In genomic region chr17:88898705-88899668, GRCm38 (mm10) we compare ENCODE assay signal across 24 mouse cellular contexts.
DNase-seq lines count a peak whose midpoint lies in the region; ATAC-seq lines count a peak whose summit lies in the region.
"Had no signal": no experiment of that assay in that cellular context is flagged by ENCODE, and none has a peak within 500 bp of the region (broad histone marks: within the 10 kb centered on the region; RNA-seq: fewer than 3 reads in every experiment).

No protein-coding gene starts in this region.

- no peaks in the 10 kb centered on the region for H3K27me3 ChIP-seq in kidney, embryonic 14.5 days (ENCODE audit: control insufficient read depth, insufficient read depth, low read length)
- H3K27me3 ChIP-seq in midbrain, embryonic 11.5 days (ENCODE audit: control insufficient read depth, insufficient read depth, low read length), result no peaks in the 10 kb centered on the region
- H3K27me3 ChIP-seq in midbrain, embryonic 15.5 days (replicated peaks), result no peaks in the 10 kb centered on the region
- no peaks in the 10 kb centered on the region for H3K27me3 ChIP-seq in neural tube, embryonic 15.5 days (replicated peaks)
- H3K27me3 ChIP-seq: forebrain, embryonic 15.5 days; hindbrain, embryonic 15.5 days; liver, embryonic 13.5 days had no signal

- no peaks in the 10 kb centered on the region for H3K36me3 ChIP-seq in kidney, embryonic 14.5 days (ENCODE audit: control insufficient read depth, insufficient read depth, low read length)
- no peaks in the 10 kb centered on the region for H3K36me3 ChIP-seq in midbrain, embryonic 11.5 days (ENCODE audit: control insufficient read depth, insufficient read depth, low read length)
- no peaks in the 10 kb centered on the region for H3K36me3 ChIP-seq in midbrain, embryonic 15.5 days (replicated peaks)
- H3K36me3 ChIP-seq in neural tube, embryonic 15.5 days, result no peaks in the 10 kb centered on the region
- H3K36me3 ChIP-seq: embryonic facial prominence, embryonic 10.5 days; forebrain, embryonic 15.5 days; heart, embryonic 10.5 days; hindbrain, embryonic 15.5 days; liver, embryonic 13.5 days had no signal

- peak; percentile 68; the same call in 1 of the 2 replicates for ATAC-seq in kidney, embryonic 14.5 days (ENCODE audit: low FRiP score, low TSS enrichment)
- no peak for ATAC-seq in midbrain, embryonic 11.5 days (ENCODE audit: low FRiP score)
- ATAC-seq in midbrain, embryonic 15.5 days (replicated peaks), result no peak
- ATAC-seq in neural tube, embryonic 15.5 days (ENCODE audit: low FRiP score), result peak; percentile 63
- ATAC-seq: forebrain, embryonic 15.5 days had no signal

- H3K9ac ChIP-seq in kidney, embryonic 14.5 days (ENCODE audit: low read depth, low read length), result no peak overlapping the region
- H3K9ac ChIP-seq in midbrain, embryonic 11.5 days (ENCODE audit: low read length), result no peak overlapping the region
- H3K9ac ChIP-seq in midbrain, embryonic 15.5 days, result no peak overlapping the region
- no peak overlapping the region for H3K9ac ChIP-seq in neural tube, embryonic 15.5 days (replicated peaks)
- H3K9ac ChIP-seq: forebrain, embryonic 15.5 days; hindbrain, embryonic 15.5 days; liver, embryonic 13.5 days had no signal

- no peak overlapping the region for H3K4me3 ChIP-seq in kidney, embryonic 14.5 days (ENCODE audit: low read length)
- no peak overlapping the region for H3K4me3 ChIP-seq in midbrain, embryonic 11.5 days (ENCODE audit: low read depth, low read length)
- H3K4me3 ChIP-seq in midbrain, embryonic 15.5 days, result no peak overlapping the region
- no peak overlapping the region for H3K4me3 ChIP-seq in neural tube, embryonic 15.5 days (replicated peaks)
- H3K4me3 ChIP-seq: embryonic facial prominence, embryonic 10.5 days; forebrain, embryonic 15.5 days; heart, embryonic 10.5 days; hindbrain, embryonic 15.5 days; liver, embryonic 13.5 days; myocyte had no signal

- H3K4me2 ChIP-seq in kidney, embryonic 14.5 days (replicated peaks; ENCODE audit: low read depth, low read length), result no peak overlapping the region
- H3K4me2 ChIP-seq in midbrain, embryonic 11.5 days, result no peak overlapping the region
- H3K4me2 ChIP-seq in midbrain, embryonic 15.5 days, result no peak overlapping the region
- H3K4me2 ChIP-seq in neural tube, embryonic 15.5 days, result no peak overlapping the region
- H3K4me2 ChIP-seq: forebrain, embryonic 15.5 days; hindbrain, embryonic 15.5 days; liver, embryonic 13.5 days had no signal

- H3K9me3 ChIP-seq in kidney, embryonic 14.5 days (ENCODE audit: control insufficient read depth, low read length), result no peaks in the 10 kb centered on the region
- no peaks in the 10 kb centered on the region for H3K9me3 ChIP-seq in midbrain, embryonic 11.5 days (ENCODE audit: control insufficient read depth, low read length)
- no peaks in the 10 kb centered on the region for H3K9me3 ChIP-seq in midbrain, embryonic 15.5 days
- no peaks in the 10 kb centered on the region for H3K9me3 ChIP-seq in neural tube, embryonic 15.5 days (replicated peaks)
- H3K9me3 ChIP-seq: embryonic facial prominence, embryonic 10.5 days; forebrain, embryonic 15.5 days; heart, embryonic 10.5 days; hindbrain, embryonic 15.5 days; liver, embryonic 13.5 days had no signal

- WGBS in kidney, embryonic 14.5 days, result 30% methylated on average over 11 of the region's 11 CpGs
- WGBS in midbrain, embryonic 11.5 days, result 67% methylated on average over 11 of the region's 11 CpGs
- WGBS in midbrain, embryonic 15.5 days, result 65% methylated on average over 11 of the region's 11 CpGs
- WGBS in neural tube, embryonic 15.5 days, result 23% methylated on average over 11 of the region's 11 CpGs

- no peak overlapping the region for H3K27ac ChIP-seq in kidney, embryonic 14.5 days (ENCODE audit: low read depth, low read length)
- no peak overlapping the region for H3K27ac ChIP-seq in midbrain, embryonic 11.5 days (ENCODE audit: low read depth, low read length)
- H3K27ac ChIP-seq in midbrain, embryonic 15.5 days, result no peak overlapping the region
- peak overlapping the region; percentile 6; the same call in 1 of the 2 replicates for H3K27ac ChIP-seq in neural tube, embryonic 15.5 days (replicated peaks)
- H3K27ac ChIP-seq: embryonic facial prominence, embryonic 10.5 days; forebrain, embryonic 15.5 days; heart, embryonic 10.5 days; hindbrain, embryonic 15.5 days; liver, embryonic 13.5 days had no signal

- 0 out of 2 replicates have a peak, but pooled peaks cover 5% of the 10 kb centered on the region for H3K4me1 ChIP-seq in kidney, embryonic 14.5 days (ENCODE audit: control insufficient read depth, insufficient read depth, low read length)
- H3K4me1 ChIP-seq in midbrain, embryonic 11.5 days (ENCODE audit: control insufficient read depth, insufficient read depth, low read length), result no peaks in the 10 kb centered on the region
- H3K4me1 ChIP-seq in midbrain, embryonic 15.5 days, result no peaks in the 10 kb centered on the region
- H3K4me1 ChIP-seq in neural tube, embryonic 15.5 days, result peaks cover 8% of the 10 kb centered on the region
- H3K4me1 ChIP-seq: embryonic facial prominence, embryonic 10.5 days; forebrain, embryonic 15.5 days; heart, embryonic 10.5 days; hindbrain, embryonic 15.5 days; liver, embryonic 13.5 days had no signal

- peak; percentile 7 for DNase-seq in cerebellum, adult 11-12 months
- DNase-seq in cerebellum, postnatal 4 days (ENCODE audit: low spot score in 2 of 2), result no peak
- no peak for DNase-seq in kidney, postnatal 14 days
- DNase-seq in midbrain, embryonic 11.5 days (ENCODE audit: low spot score, missing footprints), result peak; percentile 33
- DNase-seq in right cerebral cortex, postnatal 14 days, result no peak
- DNase-seq: adrenal gland, postnatal 25 days; cerebellum, postnatal 25 days; kidney, adult 9 months; layer of hippocampus, postnatal 36 days; liver, embryonic 13.5 days; lung, adult 2 months; lung, postnatal 14 days; midbrain, embryonic 14.5 days; retina, postnatal 1 day; right cerebral cortex, postnatal 4 days; thymus, postnatal 14 days had no signal

Comparison
In these comparisons a context has a peak if more than half of its experiments do, and no peak if none do; other contexts are left out.
1. DNase-seq: peak in cerebellum, adult 11-12 months (single experiment) and midbrain, embryonic 11.5 days (single experiment); none in cerebellum, postnatal 4 days (0 of 2), kidney, postnatal 14 days (single experiment) and right cerebral cortex, postnatal 14 days (single experiment).
2. ATAC-seq: peak in kidney, embryonic 14.5 days (single experiment) and neural tube, embryonic 15.5 days (single experiment); none in midbrain, embryonic 11.5 days (single experiment) and midbrain, embryonic 15.5 days (single experiment).